Mouse (Mus musculus): ENCODE measurements around the gene Gm11168. TPM values are rescaled to one million over a fixed set of nuclear protein-coding genes. Genes with fewer than 3 reads are reported as not detected.
"Not testable (repeated sequence)": the region's sequence is repeated elsewhere in the genome, so short reads cannot be mapped to it uniquely, and the experiment has no call there.

Gm11168 gene
- total RNA-seq, 1 experiment, result 0.40 TPM

GRCm38 (mm10) chr9:3012054-3012621 is 9.0 kb downstream of the Gm11168 start:
- in situ Hi-C loops (cut with MboI; ENCODE audit: low sequenced_read_pairs in 2 of 2, unreplicated experiment in 2 of 2); DNase-seq (ENCODE audit: low read depth, low spot score): not testable (repeated sequence)

GRCm38 (mm10) chr9:3012733-3013279 is 9.7 kb downstream of the Gm11168 start, which contains the start of gene Gm10721:
Gene Gm10721 (plus strand): TSS chr9:3013140.
- H3K4me1 ChIP-seq (ENCODE audit: control insufficient read depth in 2 of 2, insufficient read depth in 2 of 2, low read length in 2 of 2, poor library complexity in 1 of 2); in situ Hi-C loops (cut with MboI; ENCODE audit: low sequenced_read_pairs in 2 of 2, unreplicated experiment in 2 of 2); H3K9me3 ChIP-seq (ENCODE audit: control insufficient read depth, insufficient read depth, low read depth, low read length); H3K4me3 ChIP-seq (ENCODE audit: insufficient read depth in 1 of 2, low read depth in 1 of 2, low read length in 2 of 2, poor library complexity in 1 of 2, severe bottlenecking in 1 of 2); H3K36me3 ChIP-seq (ENCODE audit: control insufficient read depth, insufficient read depth, low read length, poor library complexity, severe bottlenecking); H3K9ac ChIP-seq (ENCODE audit: insufficient read depth, low read depth, low read length, poor library complexity, severe bottlenecking); H3K27ac ChIP-seq (ENCODE audit: insufficient read depth, low read depth, low read length, poor library complexity, severe bottlenecking); DNase-seq (ENCODE audit: low read depth, low spot score): not testable (repeated sequence)

More at GRCm38 (mm10) chr9:3012054-3012621, 9.0 kb downstream of the Gm11168 start:
- H3K27ac ChIP-seq (ENCODE audit: insufficient read depth, low read depth, low read length, poor library complexity, severe bottlenecking); H3K36me3 ChIP-seq (ENCODE audit: control insufficient read depth, insufficient read depth, low read length, poor library complexity, severe bottlenecking); H3K9ac ChIP-seq (ENCODE audit: insufficient read depth, low read depth, low read length, poor library complexity, severe bottlenecking); H3K9me3 ChIP-seq (ENCODE audit: control insufficient read depth, insufficient read depth, low read depth, low read length); H3K4me1 ChIP-seq (ENCODE audit: control insufficient read depth in 2 of 2, insufficient read depth in 2 of 2, low read length in 2 of 2, poor library complexity in 1 of 2); H3K4me3 ChIP-seq (ENCODE audit: insufficient read depth in 1 of 2, low read depth in 1 of 2, low read length in 2 of 2, poor library complexity in 1 of 2, severe bottlenecking in 1 of 2): not testable (repeated sequence)

DNA sequence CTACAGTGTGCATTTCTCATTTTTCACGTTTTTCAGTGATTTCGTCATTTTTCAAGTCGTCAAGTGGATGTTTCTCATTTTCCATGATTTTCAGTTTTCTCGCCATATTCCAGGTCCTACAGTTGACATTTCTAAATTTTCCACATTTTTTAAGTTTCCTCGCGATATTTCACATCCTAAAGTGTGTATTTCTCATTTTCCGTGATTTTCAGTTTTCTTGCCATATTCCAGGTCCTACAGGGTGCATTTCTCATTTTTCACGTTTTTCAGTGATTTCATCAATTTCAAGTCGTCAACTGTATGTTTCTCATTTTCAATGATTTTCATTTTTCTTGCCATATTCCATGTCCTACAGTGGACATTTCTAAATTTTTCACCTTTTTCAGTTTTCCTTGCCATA is 12.2 kb downstream of the Gm11168 start, which contains the start of gene Gm10720:
Gene Gm10720, plus strand, starts transcription at position 301 of the 400 bp plus-strand sequence.
- H3K27ac ChIP-seq (ENCODE audit: insufficient read depth, low read depth, low read length, poor library complexity, severe bottlenecking); H3K9me3 ChIP-seq (ENCODE audit: control insufficient read depth, insufficient read depth, low read depth, low read length); H3K4me1 ChIP-seq (ENCODE audit: control insufficient read depth in 2 of 2, insufficient read depth in 2 of 2, low read length in 2 of 2, poor library complexity in 1 of 2); in situ Hi-C loops (cut with MboI; ENCODE audit: low sequenced_read_pairs in 2 of 2, unreplicated experiment in 2 of 2); H3K9ac ChIP-seq (ENCODE audit: insufficient read depth, low read depth, low read length, poor library complexity, severe bottlenecking); H3K4me3 ChIP-seq (ENCODE audit: insufficient read depth in 1 of 2, low read depth in 1 of 2, low read length in 2 of 2, poor library complexity in 1 of 2, severe bottlenecking in 1 of 2); H3K36me3 ChIP-seq (ENCODE audit: control insufficient read depth, insufficient read depth, low read length, poor library complexity, severe bottlenecking); DNase-seq (ENCODE audit: low read depth, low spot score): not testable (repeated sequence)

DNA sequence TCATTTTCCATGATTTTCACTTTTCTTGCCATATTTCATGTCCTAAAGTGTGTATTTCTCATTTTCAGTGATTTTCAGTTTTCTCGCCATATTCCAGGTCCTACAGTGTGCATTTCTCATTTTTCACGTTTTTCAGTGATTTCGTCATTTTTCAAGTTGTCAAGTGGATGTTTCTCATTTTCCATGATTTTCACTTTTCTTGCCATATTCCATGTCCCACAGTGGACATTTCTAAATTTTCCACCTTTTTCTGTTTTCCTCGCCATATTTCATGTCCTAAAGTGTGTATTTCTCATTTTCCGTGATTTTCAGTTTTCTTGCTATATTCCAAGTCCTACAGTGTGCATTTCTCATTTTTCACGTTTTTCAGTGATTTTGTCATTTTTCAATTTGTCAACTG is 12.8 kb downstream of the Gm11168 start:
- DNase-seq (ENCODE audit: low read depth, low spot score), result not testable (repeated sequence)

GRCm38 (mm10) chr9:3017108-3017507 is 14.0 kb downstream of the Gm11168 start, which contains the start of gene Gm10719:
Gene Gm10719 (plus strand): TSS chr9:3017408.
- H3K27ac ChIP-seq (ENCODE audit: insufficient read depth, low read depth, low read length, poor library complexity, severe bottlenecking); in situ Hi-C loops (cut with MboI; ENCODE audit: low sequenced_read_pairs in 2 of 2, unreplicated experiment in 2 of 2); H3K9me3 ChIP-seq (ENCODE audit: control insufficient read depth, insufficient read depth, low read depth, low read length); H3K4me3 ChIP-seq (ENCODE audit: insufficient read depth in 1 of 2, low read depth in 1 of 2, low read length in 2 of 2, poor library complexity in 1 of 2, severe bottlenecking in 1 of 2); DNase-seq (ENCODE audit: low read depth, low spot score); H3K9ac ChIP-seq (ENCODE audit: insufficient read depth, low read depth, low read length, poor library complexity, severe bottlenecking); H3K4me1 ChIP-seq (ENCODE audit: control insufficient read depth in 2 of 2, insufficient read depth in 2 of 2, low read length in 2 of 2, poor library complexity in 1 of 2); H3K36me3 ChIP-seq (ENCODE audit: control insufficient read depth, insufficient read depth, low read length, poor library complexity, severe bottlenecking): not testable (repeated sequence)

More for the DNA sequence above, 12.8 kb downstream of the Gm11168 start:
- H3K9me3 ChIP-seq (ENCODE audit: control insufficient read depth, insufficient read depth, low read depth, low read length); H3K9ac ChIP-seq (ENCODE audit: insufficient read depth, low read depth, low read length, poor library complexity, severe bottlenecking); H3K36me3 ChIP-seq (ENCODE audit: control insufficient read depth, insufficient read depth, low read length, poor library complexity, severe bottlenecking); in situ Hi-C loops (cut with MboI; ENCODE audit: low sequenced_read_pairs in 2 of 2, unreplicated experiment in 2 of 2); H3K4me1 ChIP-seq (ENCODE audit: control insufficient read depth in 2 of 2, insufficient read depth in 2 of 2, low read length in 2 of 2, poor library complexity in 1 of 2); H3K27ac ChIP-seq (ENCODE audit: insufficient read depth, low read depth, low read length, poor library complexity, severe bottlenecking); H3K4me3 ChIP-seq (ENCODE audit: insufficient read depth in 1 of 2, low read depth in 1 of 2, low read length in 2 of 2, poor library complexity in 1 of 2, severe bottlenecking in 1 of 2): not testable (repeated sequence)

GRCm38 (mm10) chr9:3018944-3019343 is 15.8 kb downstream of the Gm11168 start:
- H3K27ac ChIP-seq (ENCODE audit: insufficient read depth, low read depth, low read length, poor library complexity, severe bottlenecking); H3K4me1 ChIP-seq (ENCODE audit: control insufficient read depth in 2 of 2, insufficient read depth in 2 of 2, low read length in 2 of 2, poor library complexity in 1 of 2); H3K4me3 ChIP-seq (ENCODE audit: insufficient read depth in 1 of 2, low read depth in 1 of 2, low read length in 2 of 2, poor library complexity in 1 of 2, severe bottlenecking in 1 of 2); DNase-seq (ENCODE audit: low read depth, low spot score); H3K9ac ChIP-seq (ENCODE audit: insufficient read depth, low read depth, low read length, poor library complexity, severe bottlenecking); H3K9me3 ChIP-seq (ENCODE audit: control insufficient read depth, insufficient read depth, low read depth, low read length); in situ Hi-C loops (cut with MboI; ENCODE audit: low sequenced_read_pairs in 2 of 2, unreplicated experiment in 2 of 2); H3K36me3 ChIP-seq (ENCODE audit: control insufficient read depth, insufficient read depth, low read length, poor library complexity, severe bottlenecking): not testable (repeated sequence)

DNA sequence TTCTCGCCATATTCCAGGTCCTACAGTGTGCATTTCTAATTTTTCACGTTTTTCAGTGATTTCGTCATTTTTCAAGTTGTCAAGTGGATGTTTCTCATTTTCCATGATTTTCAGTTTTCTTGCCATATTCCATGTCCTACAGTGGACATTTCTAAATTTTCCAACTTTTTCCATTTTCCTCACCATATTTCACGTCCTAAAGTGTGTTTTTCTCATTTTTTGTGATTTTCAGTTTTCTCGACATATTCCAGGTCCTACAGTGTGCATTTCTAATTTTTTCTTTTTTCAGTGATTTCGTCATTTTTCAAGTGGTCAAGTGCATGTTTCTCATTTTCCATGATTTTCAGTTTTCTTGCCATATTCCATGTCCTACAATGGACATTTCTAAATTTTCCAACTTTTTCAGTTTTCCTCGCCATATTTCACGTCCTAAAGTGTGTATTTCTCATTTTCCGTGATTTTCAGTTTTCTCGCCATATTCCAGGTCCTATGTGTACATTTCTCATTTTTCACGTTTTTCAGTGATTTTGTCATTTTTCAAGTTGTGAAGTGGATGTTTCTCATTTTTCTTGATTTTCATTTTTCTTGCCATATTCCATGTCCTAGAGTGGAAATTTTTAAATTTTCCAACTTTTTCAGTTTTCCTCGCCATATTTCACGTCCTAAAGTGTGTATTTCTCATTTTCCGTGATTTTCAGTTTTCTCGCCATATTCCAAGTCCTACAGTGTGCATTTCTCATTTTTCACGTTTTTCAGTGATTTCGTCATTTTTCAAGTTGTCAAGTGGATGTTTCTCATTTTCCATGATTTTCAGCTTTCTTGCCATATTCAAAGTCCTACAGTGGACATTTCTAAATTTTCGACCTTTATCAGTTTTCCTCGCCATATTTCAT is 16.9 kb downstream of the Gm11168 start:
- H3K4me1 ChIP-seq (ENCODE audit: control insufficient read depth in 2 of 2, insufficient read depth in 2 of 2, low read length in 2 of 2, poor library complexity in 1 of 2); H3K27ac ChIP-seq (ENCODE audit: insufficient read depth, low read depth, low read length, poor library complexity, severe bottlenecking); H3K36me3 ChIP-seq (ENCODE audit: control insufficient read depth, insufficient read depth, low read length, poor library complexity, severe bottlenecking); H3K4me3 ChIP-seq (ENCODE audit: insufficient read depth in 1 of 2, low read depth in 1 of 2, low read length in 2 of 2, poor library complexity in 1 of 2, severe bottlenecking in 1 of 2); DNase-seq (ENCODE audit: low read depth, low spot score); in situ Hi-C loops (cut with MboI; ENCODE audit: low sequenced_read_pairs in 2 of 2, unreplicated experiment in 2 of 2); H3K9ac ChIP-seq (ENCODE audit: insufficient read depth, low read depth, low read length, poor library complexity, severe bottlenecking); H3K9me3 ChIP-seq (ENCODE audit: control insufficient read depth, insufficient read depth, low read depth, low read length): not testable (repeated sequence)
